ENCODE assay signal across 8 mouse cellular contexts in genomic region chrX:164027607-164028289, GRCm38 (mm10). TPM values are rescaled to one million over a fixed set of nuclear protein-coding genes. Genes with fewer than 3 reads are reported as not detected.
DNase-seq lines count a peak whose midpoint lies in the region; ATAC-seq and TF ChIP-seq lines count a peak whose summit lies in the region.

Gene Car5b (minus strand): TSS chrX:164027997.

- H3K4me1 ChIP-seq in lung, embryonic 14.5 days (ENCODE audit: insufficient read depth) = no peaks in the 10 kb centered on the region

- H3K36me3 ChIP-seq in lung, embryonic 14.5 days (ENCODE audit: insufficient read depth) = no peaks in the 10 kb centered on the region

- H3K9me3 ChIP-seq in lung, embryonic 14.5 days (ENCODE audit: low read depth, low read length) = no peaks in the 10 kb centered on the region

- 16% methylated on average over 21 of the region's 22 CpGs for WGBS in lung, embryonic 14.5 days

- H3K27me3 ChIP-seq in lung, embryonic 14.5 days (ENCODE audit: insufficient read depth, low read length) = no peaks in the 10 kb centered on the region

- peak; percentile 21 for DNase-seq in MN1 (ENCODE audit: low spot score)
- peak; percentile 39 for DNase-seq in cerebellum, adult 9-10 months
- DNase-seq in forelimb bud, embryonic 11.5 days (ENCODE audit: low read depth, low spot score) = peak; percentile 84
- DNase-seq in heart, postnatal 4 days = peak; percentile 88
- peak; percentile 43 to 48 for DNase-seq in layer of hippocampus, adult 2 months (ENCODE audit: low spot score in 2 of 2)
- DNase-seq in lung, embryonic 14.5 days = peak; percentile 95
- peak; percentile 50 to 70 for DNase-seq in thymus, adult 18-20 months

- peak within 1 kb of the TSS; percentile 60 for H3K4me2 ChIP-seq in lung, embryonic 14.5 days

- ATAC-seq in lung, embryonic 14.5 days (ENCODE audit: insufficient read depth) = peak; percentile 99
- ATAC-seq in neutrophil, adult 5-6 weeks (ENCODE audit: extremely low read depth, insufficient number of reproducible peaks, low FRiP score, poor library complexity, severe bottlenecking) = peak; percentile 69; the same call in 1 of the 2 replicates

- H3K9ac ChIP-seq in lung, embryonic 14.5 days = no peak within 1 kb of the TSS

- H3K27ac ChIP-seq in layer of hippocampus, adult 2 months = no peak within 1 kb of the TSS
- no peak within 1 kb of the TSS for H3K27ac ChIP-seq in lung, embryonic 14.5 days (ENCODE audit: low read depth)

- no peak for TF ChIP-seq CTCF in layer of hippocampus, adult 2 months (conservative IDR thresholded peaks at IDR 0.05)
- no peak for TF ChIP-seq CTCF in lung, embryonic 14.5 days (IDR thresholded peaks at IDR 0.05; ENCODE audit: low read depth)

- H3K4me3 ChIP-seq in layer of hippocampus, adult 2 months = peak within 1 kb of the TSS; percentile 44
- peak within 1 kb of the TSS; percentile 33 for H3K4me3 ChIP-seq in lung, embryonic 14.5 days (ENCODE audit: low read depth, low read length)

RNA-seq across cellular contexts. Expression of gene Car5b, which starts in this region (rescaled TPM):
- total RNA-seq in heart, postnatal 4 days (2021) = under 1 TPM; 0.41 to 0.60 TPM
- total RNA-seq in layer of hippocampus, adult 2 months (2021) = 1 to 10 TPM; 2.5 to 3.1 TPM
- 0.68 and 0.71 TPM in 2 replicates for polyA plus RNA-seq in lung, embryonic 14.5 days (2014; fragmentation: Nextera tagmentation; extraction: Ambion mirVana)
- total RNA-seq in neutrophil, adult 5-6 weeks (2017) = 0.25 and 0.47 TPM in 2 replicates

Comparison
In these comparisons a context has a peak if more than half of its experiments do, and no peak if none do; other contexts are left out.
1. Peak in DNase-seq in heart, postnatal 4 days; RNA of the gene not detected or under 1 TPM.
2. Peak in DNase-seq, ATAC-seq, H3K4me3 ChIP-seq and H3K4me2 ChIP-seq in lung, embryonic 14.5 days; RNA of the gene not detected or under 1 TPM.
3. Peak in ATAC-seq in neutrophil, adult 5-6 weeks; RNA of the gene not detected or under 1 TPM.
4. DNase-seq: peak in every context shown above with its lines; median percentile 95 in lung, embryonic 14.5 days; 88 in heart, postnatal 4 days; 84 in forelimb bud, embryonic 11.5 days; 60 in thymus, adult 18-20 months; 46 in layer of hippocampus, adult 2 months; 39 in cerebellum, adult 9-10 months; 21 in MN1.